Mouse (Mus musculus) kidney, adult 2 months (tissue): ENCODE data around the gene Slc7a15. TPM values are rescaled to one million over a fixed set of nuclear protein-coding genes. Genes with fewer than 3 reads are reported as not detected.
"Not testable (repeated sequence)": the region's sequence is repeated elsewhere in the genome, so short reads cannot be mapped to it uniquely, and the experiment has no call there.

Experiments
- DNase-seq: peaks from one replicate; pipeline ENCODE4 v3.0.0; 2021
- H3K27ac ChIP-seq: fragments of 200-500 bp; 2 replicates; pipeline ENCODE4 v1.5.1; 2012; ENCODE audit warnings: low read depth, low read length, control low read depth, inconsistent platforms; ENCODE audit not compliant: insufficient read depth
- H3K27me3 ChIP-seq: fragments of 200-500 bp; replicated peaks from 2 replicates; pipeline ENCODE4 v1.6.1; 2012; ENCODE audit warnings: mild to moderate bottlenecking, moderate library complexity, low read length, inconsistent platforms; ENCODE audit not compliant: control insufficient read depth, insufficient read depth
- H3K36me3 ChIP-seq: fragments of 200-500 bp; 2 replicates; pipeline ENCODE4 v1.6.1; 2012; ENCODE audit warnings: mild to moderate bottlenecking, moderate library complexity, low read length, inconsistent platforms; ENCODE audit not compliant: control insufficient read depth, insufficient read depth
- H3K4me1 ChIP-seq: fragments of 200-500 bp; 2 replicates; pipeline ENCODE4 v1.6.1; 2011; ENCODE audit warnings: low read length; ENCODE audit not compliant: control insufficient read depth, insufficient read depth
- H3K4me3 ChIP-seq: fragments of 200-500 bp; 2 replicates; pipeline ENCODE4 v1.5.1; 2011; ENCODE audit warnings: mild to moderate bottlenecking, low read depth, low read length, control low read depth; ENCODE audit not compliant: insufficient read depth
- CTCF ChIP-seq: fragments of 200-500 bp; conservative IDR thresholded peaks from 2 replicates; pipeline ENCODE4 v1.5.1; 2011; ENCODE audit warnings: low read depth, mild to moderate bottlenecking, control low read depth, low read length, moderate library complexity, mixed read lengths; ENCODE audit not compliant: insufficient read depth, insufficient read length
- POLR2A ChIP-seq: fragments of 200-500 bp; IDR thresholded peaks from one replicate; pipeline ENCODE4 v1.6.1; 2011; ENCODE audit warnings: low read depth, low read length, control low read depth
- WGBS: fragments of 180-500 bp; shearing (Covaris S2); methylation state at CpG from one replicate; pipeline ENCODE4 v1.1.7; 2018; 5-methylcytosine and 5-hydroxymethylcytosine counted together
- polyA plus RNA-seq: library from polyadenylated mRNA; depleted of rRNA; stranded (reverse); fragments of >200 nt; gene quantifications from 2 replicates; pipeline ENCODE4 v1.2.3, GENCODE M21; 2012; rRNA removed

Slc7a15 gene
- 0.49 and 0.61 TPM in 2 replicates for polyA plus RNA-seq

- not testable (repeated sequence) for H3K27me3 ChIP-seq, H3K36me3 ChIP-seq, H3K4me1 ChIP-seq, H3K4me3 ChIP-seq, DNase-seq, H3K27ac ChIP-seq
- WGBS, result 78% methylated on average over 7 of the region's 7 CpGs
Measured at GRCm38 (mm10) chr12:8598966-8599365, at the start of gene Slc7a15. Slc7a15 (minus strand) TSS chr12:8599066.

GRCm38 (mm10) chr12:8648211-8648610 lies 49.3 kb upstream of the Slc7a15 start:
- not testable (repeated sequence) for H3K4me1 ChIP-seq, DNase-seq, H3K4me3 ChIP-seq, H3K36me3 ChIP-seq, H3K27me3 ChIP-seq, H3K27ac ChIP-seq
- WGBS, result 66% methylated on average over 8 of the region's 8 CpGs

GRCm38 (mm10) chr12:8641425-8641735 lies 42.5 kb upstream of the Slc7a15 start:
- 15% methylated on average over 10 of the region's 10 CpGs for WGBS
- Histone ChIP-seq H3K36me3 (no peaks in the 10 kb centered on the region), H3K27me3 (no peaks in the 10 kb centered on the region), H3K4me3 (peak overlapping the region; percentile 92), H3K4me1 (no peaks in the 10 kb centered on the region; the same call in 1 of the 2 replicates), H3K27ac (peak overlapping the region; percentile 56; the same call in 1 of the 2 replicates)
- DNase-seq, result peak; percentile 16
- TF ChIP-seq POLR2A, result no peak
- TF ChIP-seq CTCF, result no peak

GRCm38 (mm10) chr12:8640711-8641424 lies 42.0 kb upstream of the Slc7a15 start:
- TF ChIP-seq CTCF, result no peak
- TF ChIP-seq POLR2A, result no peak
- peak overlapping the region; percentile 99 for H3K27ac ChIP-seq
- peak; percentile 99 for DNase-seq
- H3K4me1 ChIP-seq, result no peaks in the 10 kb centered on the region; the same call in 1 of the 2 replicates
- H3K36me3 ChIP-seq, result no peaks in the 10 kb centered on the region
- WGBS, result under 1% methylated on average over 47 of the region's 47 CpGs
- no peaks in the 10 kb centered on the region for H3K27me3 ChIP-seq
- H3K4me3 ChIP-seq, result peak overlapping the region; percentile 92

- not testable (repeated sequence) for DNase-seq, H3K4me1 ChIP-seq
- 5% methylated on average over 2 of the region's 2 CpGs for WGBS
Measured at GRCm38 (mm10) chr12:8640186-8640585, 41.3 kb upstream of the Slc7a15 start.

DNA sequence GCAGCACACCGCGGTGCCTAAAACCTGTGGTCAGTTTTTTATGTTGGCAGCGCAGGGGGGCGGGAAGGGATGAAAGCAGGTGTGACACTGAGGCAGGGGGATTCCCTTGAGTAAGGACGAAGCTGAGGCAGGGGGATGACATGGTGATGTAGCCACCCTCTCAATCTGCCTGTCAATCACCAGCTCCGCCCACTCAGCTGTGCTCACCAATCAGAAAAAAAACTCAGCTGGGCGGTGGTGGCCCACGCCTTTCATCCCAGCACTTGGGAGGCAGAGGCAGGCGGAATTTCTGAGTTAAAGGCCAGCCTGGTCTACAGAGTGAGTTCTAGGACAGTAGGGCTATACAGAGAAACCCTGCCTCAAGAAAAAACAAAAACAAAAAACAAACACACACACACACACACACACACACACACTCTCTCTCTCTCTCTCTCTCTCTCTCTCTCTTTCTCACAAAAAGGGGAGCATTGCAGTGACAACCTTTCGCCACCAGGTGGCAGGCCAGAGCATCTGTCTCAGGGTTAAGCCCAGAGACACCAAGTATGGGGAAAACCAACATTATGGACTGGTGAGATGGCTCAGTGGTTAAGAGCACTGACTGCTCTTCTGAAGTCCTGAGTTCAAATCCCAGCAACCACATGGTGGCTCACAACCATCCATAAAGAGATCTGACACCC lies 39.7 kb upstream of the Slc7a15 start:
- not testable (repeated sequence) for H3K27ac ChIP-seq
- TF ChIP-seq CTCF, result peak; percentile 75

More at GRCm38 (mm10) chr12:8640186-8640585, 41.3 kb upstream of the Slc7a15 start:
- H3K36me3 ChIP-seq, H3K27ac ChIP-seq, H3K27me3 ChIP-seq: not testable (repeated sequence)
- peak overlapping the region; percentile 43 for H3K4me3 ChIP-seq

GRCm38 (mm10) chr12:8636945-8637344 lies 38.1 kb upstream of the Slc7a15 start:
- 83% methylated on average over 14 of the region's 14 CpGs for WGBS
- Histone ChIP-seq H3K4me3 (no peak overlapping the region), H3K27me3 (no peaks in the 10 kb centered on the region), H3K4me1 (no peaks in the 10 kb centered on the region; the same call in 1 of the 2 replicates), H3K36me3 (no peaks in the 10 kb centered on the region), H3K27ac (no peak overlapping the region)
- no peak for TF ChIP-seq CTCF
- no peak for TF ChIP-seq POLR2A
- DNase-seq, result peak; percentile 29

More for the DNA sequence above, 39.7 kb upstream of the Slc7a15 start:
- not testable (repeated sequence) for H3K36me3 ChIP-seq, H3K4me3 ChIP-seq, H3K27me3 ChIP-seq, H3K4me1 ChIP-seq
- 76% methylated on average over 10 of the region's 10 CpGs for WGBS
- DNase-seq, result peak; percentile 79
